Mouse (Mus musculus) spleen, adult 2 months (tissue): ENCODE results near the gene Olfr1416.

Source experiments
- CTCF ChIP-seq: fragments of 200-500 bp; IDR thresholded peaks from 2 replicates; pipeline ENCODE4 v1.5.1; 2011; ENCODE audit warnings: mild to moderate bottlenecking, inconsistent platforms; ENCODE audit not compliant: insufficient read depth, insufficient read length, insufficient replicate concordance; ENCODE audit errors: extremely low read depth
- POLR2A ChIP-seq: fragments of 200-500 bp; IDR thresholded peaks from 2 replicates; pipeline ENCODE4 v1.6.1; 2011; ENCODE audit warnings: low read depth, low read length, inconsistent platforms

- TF ChIP-seq POLR2A (no peak), CTCF (no peak)
Observed at GRCm38 (mm10) chr1:92432098-92432497, 52.8 kb downstream of the Olfr1416 start.
